Mouse (Mus musculus): ENCODE data around the gene Gfi1.

The Gfi1 gene

DNA sequence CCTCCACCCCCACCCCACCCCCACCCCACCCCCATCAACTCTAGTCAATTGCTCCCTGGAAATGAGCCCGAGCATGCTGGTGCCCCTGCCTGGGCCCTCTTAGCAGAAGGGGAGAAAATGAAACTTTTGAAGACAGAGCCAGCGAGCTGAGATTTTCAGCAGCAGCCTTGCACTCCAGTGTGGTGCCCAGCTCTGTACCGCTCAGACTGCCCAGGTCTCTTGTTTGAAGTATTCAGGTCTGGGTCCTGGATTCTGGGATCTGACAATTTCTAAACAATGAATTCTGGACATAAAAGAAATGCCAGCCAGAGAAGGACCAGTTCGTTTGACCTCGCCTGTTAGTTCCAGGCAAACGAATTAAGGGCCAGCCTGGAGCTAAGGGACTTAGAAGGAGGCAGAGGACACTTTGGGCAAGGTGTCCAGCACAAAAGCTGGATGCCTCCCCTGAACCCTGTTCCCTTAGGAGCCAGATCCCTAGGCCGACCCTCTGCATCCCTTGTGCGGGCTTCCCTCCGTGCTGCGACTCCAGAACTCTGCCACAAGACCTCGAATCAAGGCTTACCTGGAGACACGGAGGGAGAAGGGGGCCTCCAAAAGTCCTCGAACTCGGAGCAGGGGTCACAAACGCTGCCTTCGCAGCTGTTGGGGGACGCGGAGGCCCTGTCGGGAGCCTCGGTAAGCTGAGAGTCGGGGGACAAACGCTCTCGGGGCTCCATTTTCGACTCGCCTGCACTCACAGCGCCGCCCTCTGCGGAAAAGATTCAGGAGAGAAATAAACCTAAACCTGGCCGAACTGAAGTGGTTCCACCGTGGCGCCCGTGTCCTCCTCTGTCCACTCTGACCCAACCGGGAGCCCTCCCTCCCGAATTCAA is 2.9 kb downstream of the Gfi1 start:
- DNase-seq (ENCODE audit: low read depth) = peak; percentile 9

- no peak for DNase-seq (ENCODE audit: low read depth)
These were observed 4.2 kb downstream of the Gfi1 start for GRCm38 (mm10) chr5:107721638-107722011.

DNA sequence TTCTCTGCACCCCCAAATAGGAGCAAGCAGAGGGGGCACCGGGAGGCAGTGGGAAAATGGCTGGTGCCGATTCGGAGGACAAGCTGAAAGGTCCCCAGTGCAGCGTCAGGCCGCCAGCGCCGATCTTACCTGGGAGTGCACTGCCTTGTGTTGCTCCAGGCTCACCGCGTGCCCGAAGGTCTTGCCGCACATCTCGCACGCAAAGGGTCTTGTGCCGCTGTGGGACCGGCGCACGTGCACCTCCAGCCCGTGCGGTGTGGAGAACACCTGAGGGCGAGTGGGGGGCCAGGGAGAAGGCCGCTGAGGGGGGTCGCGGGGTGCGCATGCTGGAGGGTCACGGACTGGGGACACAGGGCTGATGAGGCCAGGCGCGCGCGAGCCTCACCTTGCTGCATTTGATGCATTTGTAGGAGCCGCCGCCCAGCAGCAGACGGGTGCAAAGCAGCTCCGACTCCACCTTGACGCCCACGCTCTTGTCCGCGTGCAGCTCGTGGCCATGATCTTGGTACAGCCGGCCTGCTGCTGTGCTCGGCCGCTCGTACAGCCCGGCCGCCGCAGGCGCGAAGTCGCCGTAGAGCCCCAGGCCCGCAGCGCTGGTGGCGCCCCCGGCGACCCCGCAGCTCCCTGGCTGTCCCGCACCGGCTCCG is 4.7 kb downstream of the Gfi1 start:
- no peak for DNase-seq (ENCODE audit: low read depth)

DNA sequence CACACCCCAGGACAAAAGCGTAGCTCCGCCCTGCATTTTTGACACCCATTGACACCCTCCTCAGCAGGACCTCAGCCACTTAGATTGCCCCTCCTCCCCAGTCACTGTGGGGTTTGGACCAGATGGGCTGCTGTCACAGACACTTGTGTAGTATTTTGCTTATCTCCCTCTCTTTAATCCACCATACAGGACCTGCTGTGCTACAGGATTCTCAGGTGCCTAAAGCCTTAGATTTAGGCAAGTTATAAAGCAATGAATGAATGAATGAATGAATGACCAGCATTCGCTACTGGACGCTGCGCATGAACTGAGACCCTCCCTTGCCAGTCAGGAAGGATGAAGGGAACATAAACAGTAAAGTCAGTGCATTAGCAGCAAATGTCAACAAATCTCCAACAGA is 5.3 kb downstream of the Gfi1 start:
- DNase-seq (ENCODE audit: low read depth) = no peak

DNA sequence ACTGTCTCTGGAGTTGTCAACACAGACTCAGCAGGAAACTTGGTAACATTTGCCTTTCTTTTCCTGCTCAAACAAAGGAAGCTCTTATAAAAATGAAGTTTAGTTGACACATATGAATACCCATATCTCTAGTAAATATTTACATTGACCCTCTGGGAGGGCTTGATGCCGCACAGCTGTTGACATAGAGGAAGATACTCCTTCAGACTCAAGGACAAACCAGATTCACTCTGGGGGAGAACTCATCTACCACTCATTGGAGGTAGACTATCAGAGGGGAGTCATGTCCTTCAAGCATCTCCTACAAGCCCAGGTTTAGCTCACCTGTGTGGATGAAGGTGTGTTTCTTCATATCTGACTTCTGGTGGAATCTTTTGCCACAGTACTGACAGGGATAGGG is 6.0 kb downstream of the Gfi1 start:
- DNase-seq (ENCODE audit: low read depth) = no peak

DNA sequence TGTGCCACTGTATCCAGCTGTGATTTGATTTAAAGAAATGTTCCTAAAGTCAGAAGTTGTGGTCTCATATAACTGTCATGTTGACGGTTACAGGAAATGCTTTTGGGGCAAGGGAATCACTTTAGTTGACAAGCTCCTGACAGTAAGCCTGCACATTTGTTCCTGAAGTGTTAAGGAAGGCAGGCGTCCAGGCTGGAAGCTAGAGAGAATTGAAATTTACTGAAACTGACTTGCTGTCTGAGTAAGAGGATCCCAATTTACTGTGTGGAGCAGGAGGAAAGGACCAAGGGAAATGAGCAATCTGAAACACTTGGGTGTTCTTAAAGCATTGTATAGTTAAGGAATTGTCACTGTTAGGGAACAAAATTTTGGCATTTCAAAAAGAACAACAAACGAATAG is 6.6 kb downstream of the Gfi1 start:
- DNase-seq (ENCODE audit: low read depth) = no peak

DNA sequence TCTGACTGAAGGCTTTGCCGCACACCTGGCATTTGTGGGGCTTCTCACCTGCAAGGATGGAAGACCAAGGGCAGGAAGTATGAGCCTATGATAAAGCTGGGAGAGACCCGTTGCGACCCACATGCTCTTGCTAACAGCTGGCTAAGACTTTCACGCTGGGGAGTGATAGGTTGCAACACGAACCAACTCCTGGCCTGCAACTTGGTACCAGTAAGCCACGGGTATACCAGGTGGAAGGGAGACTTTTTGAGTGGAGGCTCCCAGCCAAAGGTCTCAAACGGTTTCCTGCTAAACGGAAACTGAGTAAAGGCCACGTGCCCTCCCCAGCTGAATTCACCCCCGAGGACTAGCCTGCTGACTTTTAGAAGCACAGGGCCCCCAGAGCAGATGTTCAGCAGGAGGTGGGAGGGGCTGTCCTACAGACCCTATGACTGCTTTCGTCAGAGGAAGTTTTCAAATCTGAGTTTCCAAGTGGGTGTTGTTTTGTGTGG is 7.9 kb downstream of the Gfi1 start:
- no peak for DNase-seq (ENCODE audit: low read depth)

GRCm38 (mm10) chr5:107711689-107712088 is 14.1 kb downstream of the Gfi1 start:
- DNase-seq (ENCODE audit: low read depth) = no peak

DNA sequence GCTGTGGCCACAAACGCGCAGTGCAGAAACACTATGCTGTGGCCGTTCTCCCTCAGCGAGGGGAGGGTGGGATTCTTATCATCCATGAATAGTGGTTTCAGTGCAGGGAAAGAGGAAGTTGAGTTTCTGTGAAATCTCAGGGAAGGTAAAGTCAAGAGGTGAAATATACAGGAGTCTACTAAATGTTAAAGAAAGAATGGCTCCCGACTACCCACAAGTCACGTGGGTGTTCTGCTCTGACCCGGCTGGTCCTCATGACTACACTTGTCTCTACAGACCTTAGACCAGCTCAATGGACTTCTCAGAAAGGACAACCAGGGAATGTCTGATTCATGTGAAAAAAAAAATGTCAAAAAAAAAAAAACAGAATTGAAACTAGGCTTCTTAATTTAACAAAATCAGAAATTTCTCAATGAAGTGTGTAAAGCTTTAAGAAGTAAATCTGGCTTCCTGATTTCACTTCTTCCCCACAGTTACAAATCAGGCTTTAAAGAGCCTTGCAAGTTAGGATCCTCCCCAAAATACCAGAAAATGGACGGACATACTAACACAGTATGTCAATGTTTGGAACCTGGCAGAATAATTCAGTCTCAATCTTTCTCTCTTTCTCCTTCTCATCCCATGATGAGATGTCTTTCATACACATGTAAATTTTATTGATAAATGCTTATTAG is 17.6 kb downstream of the Gfi1 start:
- no peak for DNase-seq (ENCODE audit: low read depth)

DNA sequence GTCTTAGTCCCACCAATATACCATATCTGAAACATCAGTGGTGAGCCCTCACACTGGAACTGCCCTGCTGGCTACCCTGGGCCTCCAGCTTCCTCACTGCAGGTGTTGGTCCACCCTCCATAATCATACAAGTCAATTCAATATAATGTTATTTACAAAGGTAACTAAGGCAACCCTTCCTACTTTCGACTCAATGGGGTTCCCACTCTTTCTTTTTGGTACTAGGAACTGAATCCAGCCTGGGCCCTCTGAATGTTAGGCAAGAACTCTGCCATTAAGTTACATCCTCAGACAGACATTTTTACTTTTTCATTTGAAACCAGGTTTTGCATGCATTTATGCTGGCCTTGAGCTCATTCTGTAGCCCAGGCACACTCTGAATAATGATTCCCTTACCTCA is 19.6 kb downstream of the Gfi1 start:
- DNase-seq (ENCODE audit: low read depth) = no peak

- no peak for DNase-seq (ENCODE audit: low read depth)
These were observed 20.1 kb downstream of the Gfi1 start for GRCm38 (mm10) chr5:107705756-107706155.

DNA sequence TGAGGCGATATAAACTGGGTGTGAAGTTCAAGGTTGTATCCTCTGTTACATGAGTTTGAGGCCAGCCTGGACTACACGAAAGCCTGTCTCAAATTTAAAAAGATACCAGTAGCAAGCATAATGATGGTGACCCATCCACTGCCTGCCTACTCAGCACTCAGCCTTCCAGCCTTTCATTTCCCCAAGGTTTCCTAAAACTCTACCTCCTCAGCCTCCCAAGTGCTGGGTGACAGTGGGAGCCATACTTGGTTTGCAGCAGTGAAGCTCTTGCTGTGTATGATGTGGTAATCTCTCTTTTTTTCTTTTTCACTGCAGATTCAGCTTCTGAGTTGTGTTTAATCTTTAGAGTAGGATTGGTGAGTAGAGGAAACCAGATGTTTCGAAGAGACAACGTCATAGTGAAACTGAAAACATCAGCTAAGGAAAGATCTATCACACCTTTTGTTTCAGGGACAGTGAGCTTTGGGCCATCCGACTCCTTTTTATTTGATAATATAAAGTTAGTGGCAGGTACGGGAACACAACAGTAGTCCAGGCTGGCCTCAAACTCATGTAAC is 22.6 kb downstream of the Gfi1 start:
- DNase-seq (ENCODE audit: low read depth) = no peak

- no peak for DNase-seq (ENCODE audit: low read depth)
These were observed 24.2 kb downstream of the Gfi1 start for GRCm38 (mm10) chr5:107701658-107702057.

- DNase-seq (ENCODE audit: low read depth) = no peak
These were observed 25.0 kb downstream of the Gfi1 start for GRCm38 (mm10) chr5:107700873-107701272.

DNA sequence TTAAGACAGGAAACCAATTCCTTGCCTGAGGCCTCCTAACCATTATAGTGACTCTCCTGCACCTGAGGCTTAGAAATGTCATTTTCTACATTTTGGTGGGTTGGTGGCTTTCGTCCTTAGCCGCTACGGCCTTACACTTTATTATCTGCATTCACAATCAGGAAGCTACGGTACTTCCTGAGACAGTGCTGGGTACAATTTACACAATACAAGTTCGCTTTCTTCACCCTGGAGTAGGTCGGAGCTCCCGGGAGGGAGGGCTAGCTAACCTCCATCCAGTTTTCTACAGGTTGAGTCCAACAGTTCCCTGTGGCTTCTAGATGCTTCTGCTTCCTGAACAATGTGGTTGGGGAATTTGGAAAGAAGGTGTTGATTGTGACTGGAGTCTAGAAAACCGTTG is 26.9 kb downstream of the Gfi1 start:
- DNase-seq (ENCODE audit: low read depth) = no peak

GRCm38 (mm10) chr5:107695019-107695418 is 30.8 kb downstream of the Gfi1 start:
- DNase-seq (ENCODE audit: low read depth) = no peak

- no peak for DNase-seq (ENCODE audit: low read depth)
These were observed 37.4 kb downstream of the Gfi1 start for GRCm38 (mm10) chr5:107688499-107688866.

DNA sequence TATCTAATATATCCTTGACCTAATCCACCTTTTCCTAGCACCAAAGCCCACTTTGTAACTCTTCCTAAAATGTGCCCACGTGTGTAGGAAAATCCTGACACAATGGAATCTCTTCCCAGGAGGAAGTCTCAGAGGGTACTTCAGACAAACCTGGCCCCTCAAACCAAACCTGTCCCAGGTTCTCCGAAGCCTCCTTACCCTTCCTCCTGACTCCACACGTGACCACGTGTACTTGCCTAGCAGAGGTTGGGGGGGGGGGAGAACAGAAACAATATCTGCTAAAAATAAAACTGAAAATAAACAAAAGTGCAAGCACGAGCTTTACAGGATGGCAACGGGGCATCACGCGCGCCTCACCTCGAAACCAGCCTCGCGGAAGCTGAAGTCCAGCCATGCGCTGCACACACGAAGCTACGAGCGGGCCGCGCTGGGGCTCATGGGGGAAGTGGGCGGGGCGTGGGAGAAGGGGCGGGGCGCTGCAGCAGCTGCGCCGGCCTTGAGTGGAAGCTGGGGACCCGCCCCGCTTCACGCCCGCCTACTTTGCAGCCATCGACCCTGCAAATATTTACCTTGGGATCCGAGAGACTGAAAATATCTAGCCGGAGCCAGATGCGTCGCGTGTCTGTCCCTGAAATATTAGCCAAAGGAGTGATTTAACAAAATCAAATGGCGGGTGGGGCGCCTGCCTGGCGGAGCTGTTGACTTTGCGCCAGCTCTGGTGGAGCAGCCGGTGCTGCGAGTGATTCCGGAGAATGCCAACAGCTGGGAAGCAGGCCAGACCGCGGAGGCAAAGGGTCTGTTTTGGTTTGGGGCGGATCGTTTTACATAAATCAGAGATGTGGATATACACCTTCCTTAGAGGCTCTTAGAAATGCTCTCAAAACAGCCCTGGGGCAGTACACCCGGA is 38.0 kb downstream of the Gfi1 start:
- peak; percentile 46 for DNase-seq (ENCODE audit: low read depth)

DNA sequence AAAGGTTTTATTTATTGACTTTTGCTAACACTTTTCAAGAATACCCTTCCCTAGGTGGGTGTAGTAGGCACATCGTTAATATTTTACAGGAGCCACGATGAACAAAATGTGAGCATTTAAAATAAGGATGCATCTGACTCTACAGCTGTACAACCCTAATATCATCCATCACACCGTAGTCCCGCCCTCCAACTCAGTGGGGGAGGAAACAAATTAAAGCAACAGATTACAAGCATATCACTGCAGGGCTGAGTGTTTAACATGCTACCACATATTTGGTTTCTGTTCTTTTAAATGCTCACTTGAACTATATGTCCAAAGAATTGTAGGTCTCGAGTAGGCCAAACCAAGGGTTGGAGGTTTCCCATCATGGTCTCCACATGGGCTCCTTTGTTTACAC is 38.7 kb downstream of the Gfi1 start:
- DNase-seq (ENCODE audit: low read depth) = no peak

DNA sequence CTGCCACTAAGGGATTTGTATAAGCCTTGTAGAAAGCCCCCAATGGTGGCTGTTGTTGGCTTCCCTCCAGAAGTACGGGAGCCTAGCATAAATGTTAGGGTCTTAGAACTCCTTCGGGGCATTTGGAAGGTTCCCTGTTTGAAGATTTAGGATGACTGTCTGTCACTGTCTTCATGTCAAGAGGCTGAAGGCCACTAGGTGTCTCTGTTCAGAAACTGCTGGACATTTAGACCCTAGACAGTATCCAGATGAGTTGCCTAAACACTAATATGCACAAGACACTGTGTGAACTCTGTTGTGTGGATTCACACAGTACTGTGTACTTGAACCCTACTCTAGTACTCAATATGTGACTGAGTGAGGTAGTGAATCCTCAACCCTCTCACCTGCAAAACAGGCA is 41.5 kb downstream of the Gfi1 start:
- no peak for DNase-seq (ENCODE audit: low read depth)

DNA sequence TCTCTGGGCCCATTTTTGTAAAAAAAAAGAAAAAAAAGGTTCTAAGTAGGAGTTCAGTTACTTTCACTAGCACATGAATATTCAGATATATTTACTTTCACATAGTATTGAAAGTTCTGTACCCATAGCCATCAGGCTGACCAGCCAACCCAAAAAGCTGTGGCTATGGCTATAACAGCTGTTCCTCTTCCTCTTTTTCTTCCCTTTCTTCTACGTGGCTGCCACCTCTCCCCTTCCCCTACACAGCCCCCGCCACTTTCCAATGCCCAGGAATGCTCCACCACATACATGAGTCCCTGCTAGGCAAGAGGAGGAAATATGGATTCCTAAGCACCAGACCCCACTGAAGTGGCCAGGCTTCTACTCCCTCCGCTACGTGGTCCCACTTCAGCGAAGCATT is 44.5 kb downstream of the Gfi1 start:
- no peak for DNase-seq (ENCODE audit: low read depth)

DNA sequence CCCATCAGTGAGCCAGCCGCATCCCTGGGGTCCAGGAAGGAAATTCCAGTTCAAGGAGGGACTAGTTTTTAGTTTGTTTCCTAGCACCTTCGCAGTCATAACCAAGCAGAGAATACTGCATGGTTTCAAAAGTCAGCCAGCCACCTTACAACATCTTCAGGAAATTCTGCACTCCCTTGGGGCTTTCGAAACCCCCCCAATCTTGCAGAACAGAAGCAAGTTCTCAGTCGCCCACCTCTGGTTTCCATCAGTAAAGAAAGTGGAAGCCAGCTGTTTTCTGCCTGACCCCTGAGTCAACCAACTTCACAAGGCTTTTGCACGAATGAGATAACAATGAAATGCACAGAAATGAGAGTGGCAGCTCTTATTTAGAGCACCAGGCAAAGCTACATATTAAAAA is 47.4 kb downstream of the Gfi1 start:
- no peak for DNase-seq (ENCODE audit: low read depth)
